Mouse (Mus musculus) liver, embryonic 14.5 days (tissue): ENCODE results near the gene Serhl. TPM values are rescaled to one million over a fixed set of nuclear protein-coding genes. Genes with fewer than 3 reads are reported as not detected.
A peak's percentile ranks its signal among the peaks of the same experiment; 100 is the strongest.
"Not testable (repeated sequence)": the region's sequence is repeated elsewhere in the genome, so short reads cannot be mapped to it uniquely, and the experiment has no call there.

Source experiments
- ATAC-seq: fragments of 200-750 bp; cut with Nextera tagmentation; 2 replicates; pipeline ENCODE4 v1.8.0; 2017; ENCODE audit warnings: moderate number of reproducible peaks, mild to moderate bottlenecking, moderate library complexity; ENCODE audit not compliant: insufficient read depth
- DNase-seq, 3 experiments: peaks; one replicate each; pipeline ENCODE4 v3.0.0-alpha.2; 2012 to 2013; ENCODE audit warnings: low read depth in 3 of 3, low spot score in 3 of 3
- H3K27ac ChIP-seq: fragments of 300-500 bp; sonication (generic); 2 replicates; pipeline ENCODE4 v1.5.1; 2014; ENCODE audit warnings: moderate library complexity, mild to moderate bottlenecking, control low read depth, inconsistent platforms
- H3K27me3 ChIP-seq: fragments of 300-500 bp; sonication (generic); 2 replicates; pipeline ENCODE4 v1.6.1; 2014; ENCODE audit warnings: mild to moderate bottlenecking, low read length, moderate library complexity; ENCODE audit not compliant: control insufficient read depth, insufficient read depth
- H3K36me3 ChIP-seq: fragments of 300-500 bp; sonication (generic); replicated peaks from 2 replicates; pipeline ENCODE4 v1.6.1; 2014; ENCODE audit warnings: low read depth; ENCODE audit not compliant: control insufficient read depth, insufficient read depth
- H3K4me1 ChIP-seq, 2 experiments: fragments of 200-500 bp in 1 of 2; fragments of 300-500 bp in 1 of 2; sonication (generic) in 1 of 2; replicated peaks; 2 replicates each; pipeline ENCODE4 v1.6.1; 2012 to 2014; ENCODE audit warnings: antibody characterized with exemption in 1 of 2, inconsistent platforms in 1 of 2, low read length in 1 of 2; ENCODE audit not compliant: control insufficient read depth in 2 of 2, insufficient read depth in 2 of 2
- H3K4me2 ChIP-seq: fragments of 300-500 bp; sonication (generic); 2 replicates; pipeline ENCODE4 v1.6.1; 2014; ENCODE audit warnings: low read depth, mild to moderate bottlenecking, control low read depth, moderate library complexity
- H3K4me3 ChIP-seq, 2 experiments: fragments of 200-500 bp in 1 of 2; fragments of 300-500 bp in 1 of 2; sonication (generic) in 1 of 2; 2 replicates each; pipeline ENCODE4 v1.5.1; 2012 to 2014; ENCODE audit warnings: low read depth in 2 of 2, low read length in 2 of 2, mild to moderate bottlenecking in 2 of 2, control low read depth in 1 of 2, inconsistent platforms in 1 of 2, moderate library complexity in 1 of 2; ENCODE audit not compliant: insufficient read depth in 1 of 2
- H3K9ac ChIP-seq: fragments of 300-500 bp; sonication (generic); replicated peaks from 2 replicates; pipeline ENCODE4 v1.6.1; 2014; ENCODE audit warnings: mild to moderate bottlenecking, control low read depth, moderate library complexity
- H3K9me3 ChIP-seq: fragments of 300-500 bp; sonication (generic); 2 replicates; pipeline ENCODE4 v1.6.1; 2016; ENCODE audit warnings: low read length, mixed read lengths; ENCODE audit not compliant: control insufficient read depth
- CTCF ChIP-seq: IDR thresholded peaks from 2 replicates; pipeline ENCODE4 v1.5.1; 2016; ENCODE audit warnings: antibody characterized with exemption, low read depth, control low read depth
- EP300 ChIP-seq: IDR thresholded peaks from 2 replicates; pipeline ENCODE4 v1.6.1; 2016; ENCODE audit warnings: antibody characterized with exemption, low read depth
- WGBS: fragments of 180-500 bp; shearing (Covaris S2); extraction: QIAGEN DNeasy Blood & Tissue Kit; methylation state at CpG from one replicate; pipeline ENCODE4 v1.1.7; 2014; ENCODE audit not compliant: insufficient replicate concordance; 5-methylcytosine and 5-hydroxymethylcytosine counted together
- polyA plus RNA-seq, 2 experiments: library from polyadenylated mRNA; depleted of rRNA in 1 of 2; stranded (reverse) in 1 of 2; unstranded in 1 of 2; fragments of >200 nt; fragmentation: Nextera tagmentation in 1 of 2; extraction: Ambion mirVana in 1 of 2; gene quantifications; 2 replicates each; pipeline versions ENCODE4 v1.2.1 to v1.2.3; 2012 to 2014

Serhl gene
- 6.9 and 12.4 TPM in 2 replicates for polyA plus RNA-seq (2012; rRNA removed)
- polyA plus RNA-seq (2014; fragmentation: Nextera tagmentation; extraction: Ambion mirVana): 14.8 and 17.2 TPM in 2 replicates

- Histone ChIP-seq H3K4me1 (peaks cover 9 to 13% of the 10 kb centered on the region in 2 experiments), H3K36me3 (no peaks in the 10 kb centered on the region), H3K4me2 (peak within 1 kb of the TSS; percentile 47), H3K27ac (no peak within 1 kb of the TSS), H3K4me3 (no peak within 1 kb of the TSS), H3K9ac (no peak within 1 kb of the TSS), H3K9me3 (no peaks in the 10 kb centered on the region), H3K27me3 (peaks cover 7% of the 10 kb centered on the region)
- ATAC-seq (no peak), DNase-seq (no peak)
- 35% methylated on average over 7 of the region's 7 CpGs for WGBS
- TF ChIP-seq EP300 (no peak), CTCF (no peak)
These were observed at the start of gene Serhl for GRCm38 (mm10) chr15:83089429-83089605. Serhl (plus strand) TSS chr15:83089506.

- Histone ChIP-seq H3K36me3 (no peaks in the 10 kb centered on the region), H3K4me2 (no peak overlapping the region), H3K4me3 (no peak overlapping the region), H3K27ac (no peak overlapping the region), H3K27me3 (no peaks in the 10 kb centered on the region), H3K4me1 (peaks cover 0 to 2% of the 10 kb centered on the region in 2 experiments; a peak in 1 of 4 replicates), H3K9ac (no peak overlapping the region), H3K9me3 (no peaks in the 10 kb centered on the region)
- WGBS: 38% methylated on average over 2 of the region's 2 CpGs
- ATAC-seq: no peak
- DNase-seq: no peak
- no peak for TF ChIP-seq CTCF
- TF ChIP-seq EP300: no peak
These were observed 49.1 kb upstream of the Serhl start for GRCm38 (mm10) chr15:83040156-83040555.

GRCm38 (mm10) chr15:83042655-83043361 is 46.5 kb upstream of the Serhl start:
- Histone ChIP-seq H3K27ac (no peak overlapping the region), H3K9ac (no peak overlapping the region), H3K27me3 (no peaks in the 10 kb centered on the region), H3K4me1 (no peaks in the 10 kb centered on the region), H3K9me3 (no peaks in the 10 kb centered on the region; the same call in 1 of the 2 replicates), H3K4me2 (no peak overlapping the region), H3K4me3 (no peak overlapping the region), H3K36me3 (no peaks in the 10 kb centered on the region)
- ATAC-seq: no peak
- WGBS: 29% methylated on average over 6 of the region's 6 CpGs
- no peak for TF ChIP-seq EP300
- no peak for TF ChIP-seq CTCF
- no peak for DNase-seq

GRCm38 (mm10) chr15:83043362-83043708 is 46.0 kb upstream of the Serhl start:
- Histone ChIP-seq H3K4me2 (no peak overlapping the region), H3K27me3 (no peaks in the 10 kb centered on the region), H3K9ac (no peak overlapping the region), H3K36me3 (no peaks in the 10 kb centered on the region), H3K4me3 (no peak overlapping the region), H3K27ac (no peak overlapping the region), H3K4me1 (no peaks in the 10 kb centered on the region), H3K9me3 (no peaks in the 10 kb centered on the region; the same call in 1 of the 2 replicates)
- no peak for TF ChIP-seq CTCF
- no peak for TF ChIP-seq EP300
- WGBS: 71% methylated on average over 22 of the region's 22 CpGs
- ATAC-seq (no peak), DNase-seq (no peak)

GRCm38 (mm10) chr15:83045565-83045964 is 43.7 kb upstream of the Serhl start:
- H3K36me3 ChIP-seq, H3K9ac ChIP-seq, DNase-seq, H3K9me3 ChIP-seq, H3K4me3 ChIP-seq, H3K27ac ChIP-seq, H3K4me2 ChIP-seq, H3K27me3 ChIP-seq, H3K4me1 ChIP-seq, ATAC-seq: not testable (repeated sequence)
- 60% methylated on average over 5 of the region's 5 CpGs for WGBS
